ENCODE assay signal across 27 mouse cellular contexts in genomic region chr14:83751876-83752275, GRCm38 (mm10).
"Had no signal": no experiment of that assay in that cellular context is flagged by ENCODE, and none has a peak within 500 bp of the region (broad histone marks: within the 10 kb centered on the region; RNA-seq: fewer than 3 reads in every experiment).

No protein-coding gene starts in this region.

- H3K4me2 ChIP-seq: heart, embryonic 12.5 days; hindbrain, embryonic 12.5 days; hindbrain, embryonic 14.5 days; intestine, embryonic 15.5 days; kidney, embryonic 15.5 days; limb, embryonic 12.5 days; liver, embryonic 12.5 days had no signal

- H3K4me1 ChIP-seq: heart, embryonic 10.5 days; heart, embryonic 12.5 days; hindbrain, embryonic 10.5 days; hindbrain, embryonic 12.5 days; intestine, embryonic 15.5 days; kidney, embryonic 15.5 days; limb, embryonic 10.5 days; limb, embryonic 12.5 days; liver, embryonic 12.5 days had no signal

- H3K36me3 ChIP-seq: heart, embryonic 10.5 days; heart, embryonic 12.5 days; hindbrain, embryonic 10.5 days; hindbrain, embryonic 12.5 days; intestine, embryonic 15.5 days; kidney, embryonic 15.5 days; limb, embryonic 10.5 days; limb, embryonic 12.5 days; liver, embryonic 12.5 days had no signal

- DNase-seq: gastrocnemius, adult 2 months; gastrocnemius, postnatal 10 days; gastrocnemius, postnatal 25 days; heart, adult 18-20 months; heart, postnatal 10 days; heart, postnatal 4 days; kidney, adult 2 months; kidney, adult 9 months; kidney, postnatal 10 days; kidney, postnatal 25 days; kidney, postnatal 4 days had no signal

- ATAC-seq: hindbrain, embryonic 16.5 days; inflammation-experienced regulatory T-cells, adult 6 months; intestine, embryonic 15.5 days; intestine, postnatal 0 days; liver, embryonic 12.5 days had no signal

- H3K4me3 ChIP-seq: gastrocnemius, adult 2 months; heart, embryonic 10.5 days; heart, embryonic 12.5 days; hindbrain, embryonic 10.5 days; hindbrain, embryonic 12.5 days; intestine, embryonic 15.5 days; kidney, embryonic 15.5 days; layer of hippocampus, adult 2 months; left cerebral cortex, adult 2 months; limb, embryonic 10.5 days; limb, embryonic 12.5 days; liver, embryonic 12.5 days had no signal

- H3K27ac ChIP-seq: gastrocnemius, adult 2 months; heart, embryonic 10.5 days; hindbrain, embryonic 10.5 days; hindbrain, embryonic 12.5 days; hindbrain, embryonic 14.5 days; intestine, embryonic 15.5 days; kidney, embryonic 15.5 days; layer of hippocampus, adult 2 months; left cerebral cortex, adult 2 months; limb, embryonic 10.5 days; limb, embryonic 12.5 days; liver, embryonic 12.5 days; liver, embryonic 14.5 days had no signal

- H3K9ac ChIP-seq: heart, embryonic 12.5 days; hindbrain, embryonic 12.5 days; hindbrain, embryonic 14.5 days; intestine, embryonic 15.5 days; kidney, embryonic 15.5 days; limb, embryonic 12.5 days; liver, embryonic 12.5 days; liver, embryonic 14.5 days had no signal

- H3K9me3 ChIP-seq: heart, embryonic 10.5 days; heart, embryonic 12.5 days; hindbrain, embryonic 10.5 days; hindbrain, embryonic 12.5 days; intestine, embryonic 15.5 days; kidney, embryonic 15.5 days; limb, embryonic 10.5 days; limb, embryonic 12.5 days; liver, embryonic 12.5 days had no signal

- H3K27me3 ChIP-seq: heart, embryonic 12.5 days; hindbrain, embryonic 12.5 days; intestine, embryonic 15.5 days; kidney, embryonic 15.5 days; limb, embryonic 12.5 days; liver, embryonic 12.5 days had no signal
